Mouse (Mus musculus): Measurements from ENCODE around the gene Anxa6. TPM values are rescaled to one million over a fixed set of nuclear protein-coding genes. Genes with fewer than 3 reads are reported as not detected.
"Not testable (repeated sequence)": the region's sequence is repeated elsewhere in the genome, so short reads cannot be mapped to it uniquely, and the experiment has no call there.

The Anxa6 gene
- polyA plus RNA-seq, 1 experiment from 2014 or later, result 411 TPM

DNA sequence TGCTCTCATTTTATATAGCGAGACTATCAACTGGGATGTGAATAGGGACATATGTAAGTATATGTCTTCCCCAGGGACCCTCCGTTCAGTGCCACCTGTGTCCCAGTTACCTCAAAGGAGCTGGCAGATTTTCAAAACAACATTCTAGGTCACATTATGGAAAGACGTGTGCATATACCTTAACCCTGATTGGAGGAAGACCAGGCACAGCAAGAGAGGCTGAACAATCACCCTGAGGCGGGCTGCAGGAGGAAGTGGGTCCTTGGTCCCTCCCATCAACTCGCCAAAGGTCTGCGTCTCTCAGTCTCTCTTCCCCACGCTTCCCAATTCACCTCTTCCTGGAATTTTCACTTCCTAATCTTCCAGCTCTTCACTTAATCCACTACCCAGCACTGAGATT, 76.3 kb downstream of the Anxa6 start:
- Histone ChIP-seq H3K4me2 (no peak overlapping the region), H3K27ac (ENCODE audit: low read depth) (no peak overlapping the region), H3K9me3 (ENCODE audit: low read depth, low read length) (no peaks in the 10 kb centered on the region), H3K4me1 (ENCODE audit: insufficient read depth) (no peaks in the 10 kb centered on the region), H3K9ac (no peak overlapping the region), H3K36me3 (ENCODE audit: insufficient read depth) (no peaks in the 10 kb centered on the region), H3K27me3 (ENCODE audit: insufficient read depth, low read length) (no peaks in the 10 kb centered on the region), H3K4me3 (ENCODE audit: low read depth, low read length) (no peak overlapping the region)
- TF ChIP-seq CTCF (IDR thresholded peaks at IDR 0.05; ENCODE audit: low read depth), result no peak
- DNase-seq (no peak), ATAC-seq (ENCODE audit: insufficient read depth) (no peak)
- 56% methylated on average over 7 of the region's 7 CpGs for WGBS

DNA sequence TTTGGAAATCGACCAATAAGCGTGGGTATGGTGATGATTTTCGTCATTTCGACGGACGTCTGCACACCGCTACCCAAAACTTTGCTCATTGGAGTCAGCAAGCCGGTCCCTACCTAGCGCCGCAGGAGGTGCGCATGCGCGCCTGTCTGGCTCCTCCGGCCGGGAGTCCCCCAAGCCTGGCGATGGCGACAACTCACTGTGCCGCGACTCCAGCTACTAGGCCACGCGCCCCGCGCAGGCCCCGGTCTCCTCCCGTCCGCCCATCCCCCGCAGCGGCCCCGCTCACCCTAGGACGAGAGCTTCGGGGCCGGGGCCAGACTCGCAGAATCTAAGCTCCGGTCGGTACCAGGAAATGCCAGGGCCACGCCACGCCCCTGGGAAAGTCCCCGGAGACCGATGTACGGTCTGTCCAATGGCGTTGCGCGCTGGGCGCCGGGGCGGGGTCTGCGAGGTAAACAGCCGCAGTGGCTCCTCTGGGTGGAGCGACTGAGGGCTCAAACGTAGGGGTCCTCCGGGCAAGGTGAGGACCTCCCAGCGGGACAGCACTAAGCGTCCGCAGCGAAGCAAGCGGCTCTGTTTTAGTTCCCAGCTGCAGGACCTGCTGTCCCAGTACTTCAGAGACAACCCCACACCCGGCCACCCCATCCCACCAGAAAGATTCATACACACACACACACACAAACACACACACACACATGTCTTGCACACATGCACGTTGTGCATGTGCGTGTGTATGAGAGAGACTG, 77.3 kb downstream of the Anxa6 start:
- H3K27ac ChIP-seq (ENCODE audit: low read depth), result peak overlapping the region; percentile 86
- H3K9ac ChIP-seq, result peak overlapping the region; percentile 72
- H3K4me2 ChIP-seq, result peak overlapping the region; percentile 70
- DNase-seq, result peak; percentile 98
- no peaks in the 10 kb centered on the region for H3K27me3 ChIP-seq (ENCODE audit: insufficient read depth, low read length)
- peak overlapping the region; percentile 79 for H3K4me3 ChIP-seq (ENCODE audit: low read depth, low read length)
- no peak for TF ChIP-seq CTCF (IDR thresholded peaks at IDR 0.05; ENCODE audit: low read depth)
- under 1% methylated on average over 59 of the region's 59 CpGs for WGBS
- no peaks in the 10 kb centered on the region for H3K9me3 ChIP-seq (ENCODE audit: low read depth, low read length)
- ATAC-seq (ENCODE audit: insufficient read depth), result peak; percentile 99
- no peaks in the 10 kb centered on the region for H3K4me1 ChIP-seq (ENCODE audit: insufficient read depth)
- H3K36me3 ChIP-seq (ENCODE audit: insufficient read depth), result no peaks in the 10 kb centered on the region

DNA sequence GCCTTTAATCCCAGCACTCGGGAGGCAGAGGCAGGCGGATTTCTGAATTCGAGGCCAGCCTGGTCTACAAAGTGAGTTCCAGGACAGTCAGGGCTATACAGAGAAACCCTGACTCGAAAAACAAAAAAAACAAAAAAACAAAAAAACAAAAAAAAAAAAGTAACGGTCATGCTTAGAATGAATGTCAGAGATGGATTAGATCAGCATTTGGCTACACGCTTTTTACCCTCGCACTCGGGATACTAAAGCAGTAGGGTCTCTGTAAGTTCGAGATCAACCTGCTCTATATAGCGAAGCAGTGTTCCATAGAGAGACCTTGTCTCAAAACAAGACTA, 77.9 kb downstream of the Anxa6 start:
- WGBS, result 33% methylated on average over 10 of the region's 10 CpGs
- H3K27ac ChIP-seq (ENCODE audit: low read depth), result peak overlapping the region; percentile 86; the same call in 1 of the 2 replicates

DNA sequence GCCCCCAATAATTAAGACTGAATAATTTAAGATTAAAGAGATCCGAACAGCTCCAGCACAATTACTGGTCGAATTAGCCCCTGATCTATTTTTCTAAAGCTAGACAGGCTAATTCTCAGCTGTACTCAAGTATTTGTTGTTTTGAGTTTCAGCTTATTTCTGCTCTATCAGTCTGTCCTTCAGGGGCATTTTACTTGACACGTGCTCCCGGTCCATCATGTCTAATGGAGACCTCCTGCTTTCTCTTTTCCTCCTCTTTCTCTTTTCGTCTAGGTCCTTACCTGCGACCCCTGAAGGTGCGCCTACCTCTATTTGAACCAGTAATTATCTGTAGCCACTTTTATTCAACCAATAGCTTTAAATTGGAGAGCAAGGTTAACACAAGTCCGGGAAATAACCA, 78.5 kb downstream of the Anxa6 start:
- Histone ChIP-seq H3K36me3 (ENCODE audit: insufficient read depth) (no peaks in the 10 kb centered on the region), H3K9me3 (ENCODE audit: low read depth, low read length) (no peaks in the 10 kb centered on the region), H3K27me3 (ENCODE audit: insufficient read depth, low read length) (no peaks in the 10 kb centered on the region), H3K4me2 (peak overlapping the region; percentile 70), H3K9ac (no peak overlapping the region), H3K4me3 (ENCODE audit: low read depth, low read length) (no peak overlapping the region), H3K4me1 (ENCODE audit: insufficient read depth) (no peaks in the 10 kb centered on the region), H3K27ac (ENCODE audit: low read depth) (no peak overlapping the region)
- 83% methylated on average over 8 of the region's 8 CpGs for WGBS
- DNase-seq (no peak), ATAC-seq (ENCODE audit: insufficient read depth) (no peak)
- no peak for TF ChIP-seq CTCF (IDR thresholded peaks at IDR 0.05; ENCODE audit: low read depth)

More for the DNA sequence above, 77.9 kb downstream of the Anxa6 start:
- Histone ChIP-seq H3K4me3 (ENCODE audit: low read depth, low read length) (peak overlapping the region; percentile 79), H3K4me2 (peak overlapping the region; percentile 70), H3K9ac (peak overlapping the region; percentile 72)
- H3K36me3 ChIP-seq (ENCODE audit: insufficient read depth); H3K4me1 ChIP-seq (ENCODE audit: insufficient read depth); ATAC-seq (ENCODE audit: insufficient read depth); DNase-seq; H3K9me3 ChIP-seq (ENCODE audit: low read depth, low read length); H3K27me3 ChIP-seq (ENCODE audit: insufficient read depth, low read length): not testable (repeated sequence)

DNA sequence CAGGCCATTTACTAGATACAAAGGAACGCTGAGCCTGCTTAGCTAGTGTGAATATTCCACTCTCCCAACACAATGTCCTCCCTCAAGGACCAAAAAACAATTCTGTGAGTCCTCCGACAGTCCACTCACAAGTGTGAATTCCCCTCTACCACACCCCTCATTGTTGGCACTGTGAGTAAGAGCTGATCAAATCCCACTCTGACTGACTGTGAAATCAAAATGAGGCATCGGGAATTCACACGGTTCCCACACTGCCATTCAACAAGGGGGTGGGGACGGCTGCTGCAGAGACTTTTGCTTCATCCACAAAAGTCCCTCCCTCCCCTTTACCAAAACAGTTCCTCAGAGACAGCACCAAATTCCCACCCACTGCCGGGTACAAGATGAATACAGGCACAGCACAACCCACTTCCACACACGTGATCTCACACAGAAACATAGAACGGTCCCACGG, 79.2 kb downstream of the Anxa6 start:
- no peaks in the 10 kb centered on the region for H3K36me3 ChIP-seq (ENCODE audit: insufficient read depth)
- H3K4me2 ChIP-seq, result no peak overlapping the region
- H3K4me1 ChIP-seq (ENCODE audit: insufficient read depth), result no peaks in the 10 kb centered on the region
- no peak for TF ChIP-seq CTCF (IDR thresholded peaks at IDR 0.05; ENCODE audit: low read depth)
- H3K4me3 ChIP-seq (ENCODE audit: low read depth, low read length), result no peak overlapping the region
- WGBS, result 48% methylated on average over 9 of the region's 9 CpGs
- ATAC-seq (ENCODE audit: insufficient read depth) (no peak), DNase-seq (no peak)
- no peak overlapping the region for H3K9ac ChIP-seq
- no peaks in the 10 kb centered on the region for H3K9me3 ChIP-seq (ENCODE audit: low read depth, low read length)
- H3K27me3 ChIP-seq (ENCODE audit: insufficient read depth, low read length), result no peaks in the 10 kb centered on the region
- no peak overlapping the region for H3K27ac ChIP-seq (ENCODE audit: low read depth)

DNA sequence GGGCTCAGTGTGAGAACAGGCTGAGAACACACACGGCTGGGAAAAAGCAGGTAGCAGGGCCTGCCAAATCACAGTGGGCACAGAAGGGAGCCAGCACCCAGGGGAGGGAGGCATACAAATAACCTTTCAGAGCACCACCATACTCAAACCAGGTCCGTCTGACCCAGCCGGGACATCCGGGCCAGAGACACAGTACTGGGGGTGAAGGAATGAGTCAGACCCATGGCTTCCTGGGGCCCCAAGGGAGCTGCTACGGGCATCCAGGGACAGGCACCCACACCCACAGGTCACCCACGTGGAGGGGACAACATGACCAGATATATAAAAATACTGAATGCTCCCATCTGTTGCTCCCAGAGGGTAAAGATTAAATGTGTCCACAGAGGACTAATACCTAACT, 80.6 kb downstream of the Anxa6 start:
- no peak for DNase-seq
- Histone ChIP-seq H3K36me3 (ENCODE audit: insufficient read depth) (no peaks in the 10 kb centered on the region), H3K27ac (ENCODE audit: low read depth) (no peak overlapping the region), H3K27me3 (ENCODE audit: insufficient read depth, low read length) (no peaks in the 10 kb centered on the region), H3K4me2 (no peak overlapping the region), H3K9me3 (ENCODE audit: low read depth, low read length) (no peaks in the 10 kb centered on the region), H3K9ac (no peak overlapping the region), H3K4me1 (ENCODE audit: insufficient read depth) (no peaks in the 10 kb centered on the region), H3K4me3 (ENCODE audit: low read depth, low read length) (no peak overlapping the region)
- no peak for ATAC-seq (ENCODE audit: insufficient read depth)
- no peak for TF ChIP-seq CTCF (IDR thresholded peaks at IDR 0.05; ENCODE audit: low read depth)
- 52% methylated on average over 6 of the region's 6 CpGs for WGBS

DNA sequence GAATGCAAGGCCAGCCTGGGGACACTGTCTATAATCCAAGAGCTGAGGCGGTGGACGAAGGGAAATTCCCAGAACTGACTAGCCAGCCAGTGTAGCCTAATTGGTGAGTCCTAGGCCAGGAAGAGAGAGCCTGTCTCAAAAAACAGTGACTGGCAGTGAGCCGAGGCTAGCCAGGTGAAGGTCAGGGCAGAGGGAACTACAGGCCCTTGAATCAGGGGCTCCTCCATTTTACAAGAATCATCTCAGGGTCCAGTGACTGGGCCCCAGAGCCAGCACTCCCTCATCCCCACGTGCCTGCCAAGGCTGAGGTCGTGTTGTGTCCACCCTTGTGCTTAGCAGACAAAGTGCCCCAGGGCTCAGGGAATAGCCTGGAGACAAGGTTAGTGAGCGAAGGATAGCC, 82.6 kb downstream of the Anxa6 start:
- no peak for DNase-seq
- H3K9ac ChIP-seq, result no peak overlapping the region
- TF ChIP-seq CTCF (IDR thresholded peaks at IDR 0.05; ENCODE audit: low read depth), result no peak
- H3K27ac ChIP-seq (ENCODE audit: low read depth), result no peak overlapping the region
- no peak for ATAC-seq (ENCODE audit: insufficient read depth)
- 79% methylated on average over 6 of the region's 6 CpGs for WGBS
- H3K36me3 ChIP-seq (ENCODE audit: insufficient read depth), result no peaks in the 10 kb centered on the region
- H3K9me3 ChIP-seq (ENCODE audit: low read depth, low read length), result no peaks in the 10 kb centered on the region
- H3K4me1 ChIP-seq (ENCODE audit: insufficient read depth), result no peaks in the 10 kb centered on the region
- no peak overlapping the region for H3K4me3 ChIP-seq (ENCODE audit: low read depth, low read length)
- H3K4me2 ChIP-seq, result no peak overlapping the region
- no peaks in the 10 kb centered on the region for H3K27me3 ChIP-seq (ENCODE audit: insufficient read depth, low read length)
